Mouse (Mus musculus) MEL (cell line): ENCODE measurements around the gene Lypd5. TPM values are rescaled to one million over a fixed set of nuclear protein-coding genes. Genes with fewer than 3 reads are reported as not detected.
"Not testable (repeated sequence)": the region's sequence is repeated elsewhere in the genome, so short reads cannot be mapped to it uniquely, and the experiment has no call there.

Source experiments
- DNase-seq: peaks from one replicate; pipeline ENCODE4 v3.0.0; 2011; ENCODE audit warnings: low read depth, low spot score
- H3K27ac ChIP-seq: 2 replicates; pipeline ENCODE4 v1.5.1; 2012; ENCODE audit warnings: low read depth, mild to moderate bottlenecking, control low read depth, low read length, moderate library complexity; ENCODE audit not compliant: control insufficient read depth
- H3K27me3 ChIP-seq, 2 experiments: fragments of 150-350 bp in 1 of 2; sonication (generic) in 1 of 2; 2 replicates each; pipeline ENCODE4 v1.6.1; 2012; ENCODE audit warnings: low read length in 2 of 2, mild to moderate bottlenecking in 2 of 2, improper control_type of control experiment in 1 of 2, moderate library complexity in 1 of 2; ENCODE audit not compliant: insufficient read depth in 2 of 2, control insufficient read depth in 1 of 2
- H3K36me3 ChIP-seq, 2 experiments: 2 replicates each; pipeline ENCODE4 v1.6.1; 2012 to 2014; ENCODE audit warnings: low read length in 2 of 2, improper control_type of control experiment in 1 of 2, inconsistent platforms in 1 of 2, mild to moderate bottlenecking in 1 of 2; ENCODE audit not compliant: insufficient read depth in 2 of 2, control insufficient read depth in 1 of 2
- H3K4me1 ChIP-seq, 2 experiments: fragments of 150-350 bp in 1 of 2; sonication (generic) in 1 of 2; 2 replicates each; pipeline ENCODE4 v1.6.1; 2012; ENCODE audit warnings: low read length in 2 of 2, improper control_type of control experiment in 1 of 2, mild to moderate bottlenecking in 1 of 2; ENCODE audit not compliant: insufficient read depth in 2 of 2, control insufficient read depth in 1 of 2
- H3K4me3 ChIP-seq, 2 experiments: fragments of 150-350 bp in 1 of 2; sonication (generic) in 1 of 2; 2 replicates each; pipeline ENCODE4 v1.5.1; 2012; ENCODE audit warnings: low read depth in 2 of 2, low read length in 2 of 2, mild to moderate bottlenecking in 2 of 2, moderate library complexity in 2 of 2, control low read depth in 1 of 2, improper control_type of control experiment in 1 of 2; ENCODE audit not compliant: control insufficient read depth in 1 of 2, insufficient read depth in 1 of 2
- H3K79me2 ChIP-seq: 2 replicates; pipeline ENCODE4 v1.6.1; 2012; ENCODE audit warnings: mild to moderate bottlenecking, low read length, moderate library complexity; ENCODE audit not compliant: control insufficient read depth, poor library complexity, insufficient read depth
- H3K9ac ChIP-seq: 2 replicates; pipeline ENCODE4 v1.6.1; 2012; ENCODE audit warnings: low read depth, mild to moderate bottlenecking, control low read depth, low read length, moderate library complexity; ENCODE audit not compliant: control insufficient read depth, poor library complexity, severe bottlenecking
- H3K9me3 ChIP-seq: fragments of 150-350 bp; sonication (generic); replicated peaks from 2 replicates; pipeline ENCODE4 v1.6.1; 2012; ENCODE audit warnings: mild to moderate bottlenecking, low read length, improper control_type of control experiment, moderate library complexity; ENCODE audit not compliant: insufficient read depth
- CHD1 ChIP-seq: IDR thresholded peaks from 2 replicates; pipeline ENCODE4 v1.6.1; 2012; ENCODE audit warnings: low read depth, mild to moderate bottlenecking, inconsistent platforms, low read length, improper control_type of control experiment
- CHD2 ChIP-seq: IDR thresholded peaks from 2 replicates; pipeline ENCODE4 v1.6.1; 2011; ENCODE audit warnings: low read length, improper control_type of control experiment
- E2F4 ChIP-seq: IDR thresholded peaks from 2 replicates; pipeline ENCODE4 v1.6.1; 2011; ENCODE audit warnings: low read depth, low read length, improper control_type of control experiment, borderline replicate concordance
- ELF1 ChIP-seq: IDR thresholded peaks from 2 replicates; pipeline ENCODE4 v1.6.1; 2014; ENCODE audit warnings: low read depth, mild to moderate bottlenecking, inconsistent platforms, low read length, improper control_type of control experiment, moderate library complexity
- ETS1 ChIP-seq: IDR thresholded peaks from 2 replicates; pipeline ENCODE4 v1.6.1; 2012; ENCODE audit warnings: low read depth, mild to moderate bottlenecking, inconsistent platforms, low read length, improper control_type of control experiment, moderate library complexity
- GABPA ChIP-seq: IDR thresholded peaks from 2 replicates; pipeline ENCODE4 v1.6.1; 2012; ENCODE audit warnings: low read depth, mild to moderate bottlenecking, inconsistent platforms, low read length, improper control_type of control experiment, moderate library complexity
- MXI1 ChIP-seq: IDR thresholded peaks from 2 replicates; pipeline ENCODE4 v1.6.1; 2011; ENCODE audit warnings: mild to moderate bottlenecking, low read depth, low read length, improper control_type of control experiment
- MYB ChIP-seq: IDR thresholded peaks from 2 replicates; pipeline ENCODE4 v1.6.1; 2011; ENCODE audit warnings: mild to moderate bottlenecking, low read depth, low read length, improper control_type of control experiment
- MYC ChIP-seq: IDR thresholded peaks from 2 replicates; pipeline ENCODE4 v1.6.1; 2011; ENCODE audit warnings: low read depth, mild to moderate bottlenecking, low read length, improper control_type of control experiment, moderate library complexity
- NELFE ChIP-seq: IDR thresholded peaks from 2 replicates; pipeline ENCODE4 v1.6.1; 2011; ENCODE audit warnings: low read depth, low read length, improper control_type of control experiment
- RAD21 ChIP-seq: IDR thresholded peaks from 2 replicates; pipeline ENCODE4 v1.6.1; 2011; ENCODE audit warnings: mild to moderate bottlenecking, low read depth, low read length, improper control_type of control experiment
- RCOR1 ChIP-seq: IDR thresholded peaks from 2 replicates; pipeline ENCODE4 v1.6.1; 2012; ENCODE audit warnings: low read depth, mild to moderate bottlenecking, inconsistent platforms, low read length, improper control_type of control experiment
- TBP ChIP-seq: IDR thresholded peaks from 2 replicates; pipeline ENCODE4 v1.8.0; 2011; ENCODE audit warnings: low read depth, low read length, improper control_type of control experiment
- UBTF ChIP-seq: IDR thresholded peaks from 2 replicates; pipeline ENCODE4 v1.6.1; 2012; ENCODE audit warnings: low read depth, mild to moderate bottlenecking, inconsistent platforms, low read length, improper control_type of control experiment, moderate library complexity, borderline replicate concordance; ENCODE audit not compliant: insufficient read depth
- ZC3H11A ChIP-seq: IDR thresholded peaks from 2 replicates; pipeline ENCODE4 v1.6.1; 2012; ENCODE audit warnings: low read depth, mild to moderate bottlenecking, inconsistent platforms, low read length, improper control_type of control experiment
- ZKSCAN1 ChIP-seq: IDR thresholded peaks from 2 replicates; pipeline ENCODE4 v1.6.1; 2012; ENCODE audit warnings: low read depth, mild to moderate bottlenecking, inconsistent platforms, low read length, improper control_type of control experiment, moderate library complexity
- ZNF384 ChIP-seq: IDR thresholded peaks from 2 replicates; pipeline ENCODE4 v1.6.1; 2012; ENCODE audit warnings: low read depth, mild to moderate bottlenecking, inconsistent platforms, low read length, improper control_type of control experiment
- polyA plus RNA-seq, 2 experiments: library from polyadenylated mRNA; stranded (reverse) in 1 of 2; unstranded in 1 of 2; fragments of >175 nt in 1 of 2; fragments of >200 nt in 1 of 2; gene quantifications; 2 replicates each; pipeline versions ENCODE4 v1.2.1 to v1.2.4; 2012; ENCODE audit warnings: low replicate concordance in 2 of 2, low read depth in 1 of 2; ENCODE audit not compliant: insufficient read length in 2 of 2, insufficient read depth in 1 of 2, missing spikeins in 1 of 2
- total RNA-seq: library from RNA; depleted of rRNA; stranded (reverse); fragments of 300-350 nt; gene quantifications from 2 replicates; pipeline ENCODE4 v1.2.3, GENCODE M21; 2012

Lypd5 gene
- total and polyA plus RNA-seq, 3 experiments = not detected

DNA sequence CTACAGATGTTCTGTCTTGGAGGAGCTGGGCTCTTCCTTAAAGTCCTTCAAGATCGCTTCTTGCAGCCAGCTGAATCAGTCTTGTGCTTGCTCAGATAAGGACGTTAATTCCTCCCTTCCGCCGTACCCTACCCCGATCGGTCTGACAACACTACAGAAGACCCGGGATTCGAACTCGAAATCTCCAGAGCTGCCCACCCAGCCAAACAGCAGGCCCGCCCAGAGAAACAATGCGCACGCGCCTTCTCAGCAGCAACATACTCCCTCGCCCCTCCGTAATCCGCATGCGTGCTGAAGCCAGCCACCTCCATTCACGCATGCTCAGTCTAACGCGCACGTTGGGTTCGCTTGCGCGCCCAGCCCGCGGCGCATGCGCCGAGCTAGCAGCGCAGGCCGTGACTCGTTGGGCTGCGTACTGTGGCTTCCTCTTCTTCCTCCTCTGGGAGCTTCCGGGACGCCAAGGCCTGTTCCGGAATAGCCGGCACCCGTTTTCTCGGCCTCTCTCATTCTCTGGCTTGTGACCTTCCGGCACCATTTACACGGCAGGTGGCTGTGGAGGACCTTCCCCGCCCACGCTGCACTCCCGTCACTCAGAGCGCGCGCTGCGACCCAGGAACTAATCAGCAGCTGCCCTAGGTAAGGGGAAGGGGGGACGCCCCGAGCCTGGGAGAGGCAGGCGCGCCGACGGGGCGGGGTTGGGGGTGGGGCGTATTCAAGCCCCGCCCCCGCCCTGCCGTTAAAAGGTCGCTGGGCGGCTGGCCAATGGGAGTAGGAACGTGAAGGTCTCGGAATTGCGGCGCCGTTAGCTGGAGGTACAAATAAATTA, 50.5 kb downstream of the Lypd5 start, which contains the start of gene Smg9 (continued):
- TF ChIP-seq MXI1 (peak; percentile 81), ZKSCAN1 (no peak), ETS1 (peak; percentile 80), MYB (0 out of 2 replicates have a peak, but pooled peaks have one; percentile 32), CHD2 (no peak), ZC3H11A (no peak), E2F4 (peak; percentile 90; the same call in 1 of the 2 replicates), RCOR1 (no peak), NELFE (peak; percentile 94), GABPA (no peak), RAD21 (no peak), ELF1 (peak; percentile 87)

DNA sequence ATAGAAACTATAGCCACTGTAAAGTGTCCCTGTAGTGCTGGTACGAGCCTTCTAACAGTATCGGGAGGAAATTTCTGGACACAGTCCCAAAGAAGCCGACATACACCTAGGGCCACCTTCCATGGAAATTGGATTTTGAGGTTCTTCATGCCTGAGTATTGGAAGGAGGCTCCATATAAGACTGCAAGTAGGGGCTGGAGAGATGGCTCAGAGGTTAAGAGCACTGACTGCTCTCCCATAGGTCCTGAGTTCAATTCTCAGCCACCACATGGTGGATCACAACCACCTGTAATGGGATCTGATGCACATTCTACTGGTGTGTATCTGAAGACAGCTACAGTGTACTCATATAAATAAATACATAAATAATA, 51.1 kb downstream of the Lypd5 start:
- H3K9ac ChIP-seq = peak overlapping the region; percentile 94
- TF ChIP-seq CHD2 (no peak), UBTF (no peak), TBP (peak; percentile 91), MYC (peak; percentile 82; the same call in 1 of the 2 replicates), MYB (0 out of 2 replicates have a peak, but pooled peaks have one; percentile 0), ELF1 (no peak)
- TF ChIP-seq, all 39 proteins: peak for 3
- Histone ChIP-seq H3K4me1 (peaks cover 17 to 36% of the 10 kb centered on the region in 2 experiments), H3K79me2 (peaks cover 32% of the 10 kb centered on the region), H3K36me3 (peaks cover 2 to 31% of the 10 kb centered on the region in 2 experiments; a peak in 3 of 4 replicates), H3K4me3 (peak overlapping the region; percentile 72 to 82), H3K27me3 (no peaks in the 10 kb centered on the region), H3K27ac (peak overlapping the region; percentile 98), H3K9me3 (no peaks in the 10 kb centered on the region)
- DNase-seq = no peak

DNA sequence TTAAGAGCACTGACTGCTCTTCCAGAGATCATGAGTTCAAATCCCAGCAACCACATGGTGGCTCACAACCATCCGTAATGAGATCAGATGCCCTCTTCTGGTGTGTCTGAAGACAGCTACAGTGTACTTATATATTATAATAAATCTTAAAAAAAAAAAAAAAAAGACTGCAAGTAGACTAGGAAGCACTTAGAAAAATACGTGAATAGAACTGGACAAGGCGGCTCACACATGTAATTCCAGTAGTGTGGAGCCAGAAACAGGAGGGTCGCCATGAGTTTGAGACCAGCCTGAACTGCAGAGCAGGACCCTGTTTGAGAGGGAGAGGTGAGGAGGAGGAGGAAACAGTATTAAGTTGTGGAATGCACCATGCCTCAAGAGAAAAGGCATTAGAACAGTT, 51.5 kb downstream of the Lypd5 start:
- peaks cover 2 to 27% of the 10 kb centered on the region in 2 experiments; a peak in 3 of 4 replicates for H3K36me3 ChIP-seq
- H3K79me2 ChIP-seq = peaks cover 32% of the 10 kb centered on the region
- TF ChIP-seq MYC (peak; percentile 64; the same call in 1 of the 2 replicates), ZNF384 (peak; percentile 68), CHD1 (0 out of 2 replicates have a peak, but pooled peaks have one; percentile 47)
- TF ChIP-seq, all 39 proteins: peak for 3; not testable (repeated sequence) for 36
- H3K27me3 ChIP-seq, DNase-seq, H3K9me3 ChIP-seq: not testable (repeated sequence)
- peak overlapping the region; percentile 19; the same call in 1 of the 2 replicates for H3K27ac ChIP-seq
- H3K4me1 ChIP-seq = peaks cover 14 to 32% of the 10 kb centered on the region in 2 experiments
- H3K9ac ChIP-seq = peak overlapping the region; percentile 94
- peak overlapping the region; percentile 72 to 82 for H3K4me3 ChIP-seq
